Mouse (Mus musculus): Measurements from ENCODE around the gene Usmg5.
"Not testable (repeated sequence)": the region's sequence is repeated elsewhere in the genome, so short reads cannot be mapped to it uniquely, and the experiment has no call there.

Gene Usmg5

DNA sequence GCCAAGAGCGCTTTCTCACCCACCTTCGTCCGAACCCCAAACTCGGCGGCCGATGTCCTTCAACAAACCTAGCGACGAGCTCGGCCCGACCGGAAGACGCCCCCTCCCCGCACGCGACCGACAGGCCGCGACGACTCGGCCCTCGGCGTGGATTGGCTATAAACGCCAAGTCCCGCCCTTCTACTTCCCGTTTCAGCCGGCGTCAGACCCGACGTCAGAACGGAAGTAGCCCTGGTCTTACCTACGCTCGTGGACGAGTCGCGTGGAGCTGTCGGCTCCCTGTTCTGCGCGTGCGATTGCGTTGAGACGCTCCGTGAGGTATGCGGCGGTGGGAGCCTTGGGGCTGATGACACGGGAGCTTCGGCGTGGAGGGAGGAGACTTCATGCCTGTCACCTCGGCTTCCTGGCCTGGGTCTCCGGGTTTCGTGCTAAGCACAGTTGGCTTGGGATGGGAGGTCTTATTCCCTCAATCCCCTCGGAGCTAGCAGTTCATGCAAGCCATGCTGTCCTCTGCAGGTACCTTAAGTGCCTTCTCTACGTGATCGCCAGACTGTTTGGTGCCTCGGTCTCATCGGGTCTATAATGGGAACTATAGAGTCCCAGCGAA is at the start of gene Usmg5, which contains the start of gene Pdcd11:
Gene Usmg5, minus strand, starts transcription at position 98 of the 607 bp plus-strand sequence.
Gene Pdcd11, plus strand, starts transcription at position 219 of the 607 bp plus-strand sequence.
- DNase-seq (ENCODE audit: low spot score) = peak; percentile 94

DNA sequence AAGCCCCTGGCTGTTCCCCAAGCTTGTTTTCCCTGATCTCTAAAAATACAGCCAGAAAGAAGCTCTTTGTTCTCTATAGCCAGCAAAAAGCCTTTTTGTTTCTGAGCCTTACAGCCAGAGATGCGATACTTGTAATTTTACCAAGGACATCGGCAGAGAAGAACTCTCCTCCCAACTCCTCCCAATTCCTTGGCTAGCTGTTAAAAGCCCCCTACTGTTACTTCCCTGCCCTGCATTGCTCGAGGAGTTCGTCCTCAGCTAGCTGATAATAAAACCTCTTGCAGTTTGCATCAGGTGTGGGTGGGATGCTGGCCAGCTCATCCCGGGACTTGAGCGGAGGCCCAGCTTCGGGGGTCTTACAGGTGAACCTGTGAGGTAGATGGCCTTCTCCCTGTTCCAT is 49.2 kb upstream of the Usmg5 start:
- not testable (repeated sequence) for DNase-seq (ENCODE audit: low spot score)

DNA sequence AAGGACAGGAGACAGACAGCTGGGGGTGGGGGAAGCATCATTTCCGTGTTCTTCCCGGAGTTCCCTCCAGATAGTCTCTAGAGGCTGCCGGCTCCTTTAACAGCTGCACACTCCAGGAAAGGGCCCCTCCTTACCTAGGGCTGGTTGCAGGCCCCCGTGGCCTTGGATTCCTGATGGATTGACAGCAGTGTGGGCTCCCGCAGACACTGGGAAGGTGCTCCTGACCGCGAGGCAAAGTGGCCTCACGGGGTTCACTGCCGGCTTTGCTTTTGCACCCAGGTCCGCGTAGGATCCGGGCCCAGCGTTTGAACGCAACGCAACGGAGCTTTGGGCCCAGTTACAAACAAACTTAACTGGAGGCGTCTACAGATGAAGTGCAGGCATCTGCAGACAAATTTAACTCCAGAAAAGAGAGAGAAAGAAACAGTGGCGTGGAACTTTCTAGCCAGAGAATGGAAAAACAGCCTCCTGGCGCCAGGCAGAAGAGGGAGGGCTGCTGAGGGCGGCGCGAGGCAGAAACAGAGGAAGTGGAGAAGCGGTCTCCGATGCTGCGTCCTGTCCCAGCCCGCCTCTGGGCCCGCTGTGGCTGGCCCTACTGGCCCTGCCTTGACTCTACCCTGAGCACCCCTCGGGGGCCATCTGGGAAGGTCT is 47.4 kb upstream of the Usmg5 start, which contains the start of gene Calhm2:
Gene Calhm2, minus strand, starts transcription at position 524 of the 651 bp plus-strand sequence.
- peak; percentile 40 for DNase-seq (ENCODE audit: low spot score)

DNA sequence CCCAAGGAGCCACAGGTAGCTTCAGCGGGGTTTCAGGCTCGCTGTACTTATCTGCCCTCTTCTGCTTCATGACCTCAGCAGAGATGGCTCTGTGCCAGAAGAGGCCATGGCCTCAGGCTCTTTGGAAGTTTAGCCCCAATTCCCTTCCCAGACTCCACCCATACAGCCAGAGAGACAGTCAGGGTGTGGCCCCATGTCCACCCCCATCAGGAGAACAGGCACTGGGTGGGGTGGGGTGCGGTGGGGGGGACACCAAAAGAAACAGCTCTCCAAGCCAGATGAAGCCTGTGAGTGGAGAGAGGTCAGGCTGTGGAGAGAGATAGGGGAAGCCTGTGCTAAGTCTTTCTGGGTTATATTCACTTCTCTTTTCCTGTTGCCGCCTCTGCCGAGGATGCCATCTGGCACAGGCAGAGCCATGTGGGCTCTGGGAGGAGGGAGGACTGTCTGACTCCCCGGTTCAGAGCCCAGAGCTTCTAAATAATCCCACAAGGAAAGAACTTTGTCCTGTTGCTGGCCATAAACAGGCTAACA is 46.7 kb upstream of the Usmg5 start:
- peak; percentile 33 for DNase-seq (ENCODE audit: low spot score)

DNA sequence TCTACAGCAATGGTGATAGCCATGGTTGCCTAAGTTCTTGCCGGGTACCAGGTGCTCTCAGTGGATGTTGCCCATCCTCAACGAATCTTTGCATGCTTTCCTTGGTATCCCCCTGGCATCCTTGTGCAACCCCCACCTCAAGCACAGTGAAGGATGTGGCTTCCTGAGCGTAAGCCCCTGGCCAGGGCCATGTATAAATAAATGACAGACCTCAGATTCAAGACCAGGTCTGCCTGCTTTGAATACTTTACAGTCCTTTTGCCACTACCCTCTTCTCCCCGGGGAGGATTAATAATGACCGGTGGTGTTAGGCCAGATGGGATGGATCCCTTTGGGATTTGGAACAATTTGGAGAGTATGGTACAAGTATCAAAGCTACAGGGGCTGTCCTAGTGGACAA is 45.7 kb upstream of the Usmg5 start:
- no peak for DNase-seq (ENCODE audit: low spot score)

DNA sequence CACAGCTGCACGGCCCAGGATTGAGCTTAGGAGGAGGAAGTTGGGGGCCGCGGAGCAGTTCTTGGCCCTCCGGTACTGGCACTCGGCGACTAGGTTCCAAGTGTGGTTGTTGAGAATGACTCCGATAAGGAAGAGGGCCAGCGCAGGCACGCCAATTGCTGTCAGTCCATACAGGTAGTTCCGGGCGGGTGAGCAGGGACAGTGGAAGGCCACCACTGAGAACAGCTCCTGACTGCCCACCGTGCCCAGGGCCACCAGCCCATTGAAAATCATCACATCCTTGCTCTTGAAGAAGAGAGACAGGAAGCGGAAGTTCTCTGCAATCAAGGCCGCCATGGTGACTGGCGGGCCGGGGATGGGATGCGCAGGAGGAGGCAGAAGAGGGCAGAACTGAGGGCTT is 45.1 kb upstream of the Usmg5 start:
- no peak for DNase-seq (ENCODE audit: low spot score)

DNA sequence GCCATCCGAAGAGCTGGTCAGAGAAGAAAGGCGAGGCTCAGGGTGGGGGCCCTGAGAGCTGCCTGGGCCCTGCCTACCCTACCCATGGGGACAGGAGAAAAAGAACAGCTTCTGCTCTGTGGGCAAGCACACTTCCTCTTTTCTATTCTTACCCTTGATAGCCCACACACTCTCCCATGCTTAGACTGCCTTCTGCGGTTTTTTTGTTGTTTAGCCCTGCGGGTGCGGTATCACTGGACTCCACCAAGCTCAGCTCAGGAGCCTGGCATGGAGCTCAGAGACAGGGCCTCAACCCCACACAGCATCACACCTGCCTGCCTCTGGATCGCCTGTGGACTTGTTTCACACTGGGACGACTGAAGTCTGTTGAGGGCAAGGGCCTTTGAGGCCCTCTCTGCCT is 42.7 kb upstream of the Usmg5 start:
- no peak for DNase-seq (ENCODE audit: low spot score)

DNA sequence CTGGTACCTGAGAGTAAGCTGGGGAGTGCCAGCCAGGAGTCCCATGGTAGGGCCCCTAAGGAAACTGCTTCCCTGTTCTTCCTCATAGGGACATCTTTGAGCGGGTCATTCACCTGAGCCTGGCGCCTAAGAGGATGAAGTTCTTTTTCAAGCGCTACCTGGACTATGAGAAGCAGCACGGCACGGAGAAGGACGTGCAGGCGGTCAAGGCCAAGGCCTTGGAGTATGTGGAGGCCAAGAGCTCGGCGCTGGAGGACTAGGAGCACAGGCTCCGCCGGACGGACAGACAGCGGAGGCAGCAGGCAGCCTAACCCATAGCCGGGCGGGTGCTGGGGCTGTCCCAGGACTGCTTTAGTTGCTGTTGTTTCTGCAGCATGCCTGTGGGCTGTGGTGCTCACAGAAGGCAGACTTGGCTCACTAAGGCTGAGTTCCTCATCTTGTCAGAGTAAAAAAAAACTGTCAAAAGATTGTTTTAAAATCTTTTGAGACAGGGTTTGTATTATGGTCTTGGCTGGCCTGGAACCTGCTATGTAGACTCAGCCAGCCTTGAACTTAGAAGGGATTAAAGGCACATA is 40.2 kb upstream of the Usmg5 start:
- no peak for DNase-seq (ENCODE audit: low spot score)

DNA sequence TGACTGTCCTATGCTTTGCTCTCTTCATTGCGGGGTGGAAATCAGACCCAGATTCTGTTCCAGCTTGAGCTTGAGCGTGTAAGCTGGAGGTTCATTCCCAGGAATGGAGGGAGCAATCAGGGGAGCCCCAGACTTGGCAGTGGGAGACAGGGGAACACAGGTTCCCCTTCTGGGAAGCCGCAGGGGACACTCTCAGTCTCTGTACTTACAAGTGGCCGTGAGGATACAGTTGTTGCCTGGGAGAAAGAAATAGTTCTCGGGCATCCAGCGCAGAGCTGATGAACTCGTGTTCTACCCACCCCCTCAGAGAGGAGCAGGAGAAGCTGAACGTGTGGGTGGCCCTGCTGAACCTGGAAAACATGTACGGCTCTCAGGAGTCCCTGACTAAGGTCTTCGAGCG is 38.4 kb upstream of the Usmg5 start:
- DNase-seq (ENCODE audit: low spot score) = no peak

DNA sequence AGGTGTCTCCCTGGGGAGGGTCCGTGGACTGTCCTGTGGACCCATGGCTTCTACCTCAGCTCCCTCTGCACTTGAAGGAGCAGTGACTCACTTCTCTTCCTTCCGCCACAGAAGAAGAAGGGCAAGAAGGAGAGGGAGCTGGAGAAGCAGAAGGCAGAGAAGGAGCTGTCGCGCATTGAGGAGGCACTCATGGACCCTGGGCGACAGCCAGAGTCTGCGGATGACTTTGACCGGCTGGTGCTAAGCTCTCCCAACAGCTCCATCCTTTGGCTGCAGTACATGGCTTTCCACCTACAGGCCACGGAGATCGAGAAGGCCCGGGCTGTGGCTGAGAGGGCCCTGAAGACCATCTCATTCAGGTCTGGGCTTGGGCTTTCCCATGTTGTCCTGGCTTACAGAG is 37.7 kb upstream of the Usmg5 start:
- no peak for DNase-seq (ENCODE audit: low spot score)

DNA sequence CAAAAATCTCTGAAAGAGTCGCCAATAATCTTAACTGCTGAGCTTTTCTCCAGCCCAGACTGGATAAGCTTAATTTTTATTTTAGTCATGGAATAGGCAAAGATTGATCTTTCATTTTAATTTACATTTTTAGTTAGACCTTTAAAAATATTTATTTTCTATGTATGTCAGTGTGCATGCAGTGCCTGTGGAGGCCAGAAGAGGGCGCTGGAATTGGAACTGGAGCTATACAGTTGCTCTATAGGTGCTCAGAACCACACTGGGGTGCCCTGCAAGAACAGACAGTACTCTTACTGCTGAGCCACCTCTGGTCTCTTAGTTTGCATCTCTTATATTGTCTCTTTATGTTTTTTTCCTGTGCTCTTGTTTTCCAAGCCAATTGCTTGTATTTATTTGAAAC is 32.4 kb upstream of the Usmg5 start:
- no peak for DNase-seq (ENCODE audit: low spot score)

DNA sequence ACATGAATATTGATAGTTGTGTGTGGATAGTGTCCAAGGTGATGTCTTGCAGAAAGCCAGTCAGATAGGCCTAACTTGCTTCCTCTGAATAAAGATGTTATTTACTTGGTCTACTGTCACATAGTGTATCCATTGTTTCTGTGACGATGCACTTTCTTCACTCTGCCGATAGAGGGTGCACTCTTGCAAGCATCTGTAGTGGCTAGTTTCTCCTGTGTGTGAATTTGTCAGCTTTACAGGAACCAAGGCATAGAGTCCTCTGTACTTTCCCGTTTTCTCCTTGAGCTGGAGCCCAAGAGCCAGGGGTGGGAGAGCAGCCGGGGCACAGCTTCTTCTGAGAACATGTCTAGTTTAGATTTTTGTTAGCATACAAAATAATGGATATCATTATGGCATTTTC is 30.6 kb upstream of the Usmg5 start:
- no peak for DNase-seq (ENCODE audit: low spot score)

DNA sequence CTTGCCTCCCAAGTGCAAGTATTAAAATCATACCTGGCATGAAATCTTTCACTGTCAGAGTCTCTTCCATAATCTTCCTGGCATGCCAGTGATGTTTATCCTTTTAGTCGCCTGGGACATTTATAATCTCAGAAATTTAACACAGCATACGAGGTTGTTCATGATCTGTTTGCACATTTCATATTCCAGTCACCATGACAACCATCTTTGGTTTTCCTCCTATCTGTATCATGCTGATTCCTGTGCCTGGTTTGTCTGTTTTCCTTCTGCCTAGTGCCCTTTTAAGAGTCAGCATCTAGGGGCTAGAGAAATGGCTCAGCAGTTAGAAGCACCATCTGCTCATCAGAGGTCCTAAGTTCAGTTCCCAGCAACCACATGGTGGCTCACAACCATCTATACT is 28.2 kb upstream of the Usmg5 start:
- no peak for DNase-seq (ENCODE audit: low spot score)

DNA sequence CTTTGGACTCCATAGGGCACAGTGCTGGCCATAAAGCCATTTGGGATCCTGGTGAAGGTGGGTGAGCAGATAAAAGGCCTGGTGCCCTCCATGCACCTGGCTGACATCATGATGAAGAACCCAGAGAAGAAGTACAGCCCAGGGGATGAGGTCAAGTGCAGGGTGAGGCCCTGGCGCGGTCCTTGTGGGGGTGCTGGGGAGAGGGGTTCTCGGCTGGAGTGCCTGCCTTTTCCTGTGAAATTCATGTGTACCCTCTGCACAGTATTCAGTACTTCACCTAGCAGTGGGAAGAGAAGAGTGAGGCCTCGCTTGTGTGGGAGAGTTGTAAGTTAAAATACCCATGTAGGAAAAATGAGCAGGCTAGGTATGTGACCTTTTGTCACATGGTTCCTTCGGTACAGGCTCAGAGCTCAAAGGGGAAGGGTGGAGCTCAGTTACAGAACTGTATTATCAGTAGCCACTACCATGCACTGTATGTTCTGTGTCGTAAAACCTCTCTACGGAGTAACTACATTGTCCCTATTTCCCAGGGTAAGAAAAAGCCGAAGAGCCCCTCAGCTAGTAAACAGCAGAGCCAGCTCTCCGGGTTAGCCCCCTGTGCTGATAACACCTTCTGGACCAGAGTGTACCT is 14.3 kb upstream of the Usmg5 start:
- no peak for DNase-seq (ENCODE audit: low spot score)

DNA sequence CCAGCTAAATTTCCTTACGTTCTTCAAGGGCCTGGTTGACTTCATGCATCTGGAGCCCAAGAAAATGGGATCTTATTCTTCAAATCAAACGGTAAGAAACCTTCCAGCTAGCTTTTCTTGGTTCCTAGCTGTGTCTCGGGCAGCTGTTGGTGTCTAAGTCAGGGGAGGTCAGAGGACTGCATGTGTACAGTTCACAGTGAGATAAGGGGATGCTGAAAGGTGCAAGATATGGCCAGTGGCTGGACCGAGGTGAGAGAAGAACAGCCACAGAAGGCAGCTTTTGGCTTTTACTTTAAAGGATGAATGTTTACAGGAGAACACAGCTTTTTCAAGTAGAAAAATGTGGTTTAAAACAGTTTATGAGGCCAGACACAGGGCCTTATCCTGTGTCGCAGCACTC is 10.6 kb upstream of the Usmg5 start:
- no peak for DNase-seq (ENCODE audit: low spot score)

DNA sequence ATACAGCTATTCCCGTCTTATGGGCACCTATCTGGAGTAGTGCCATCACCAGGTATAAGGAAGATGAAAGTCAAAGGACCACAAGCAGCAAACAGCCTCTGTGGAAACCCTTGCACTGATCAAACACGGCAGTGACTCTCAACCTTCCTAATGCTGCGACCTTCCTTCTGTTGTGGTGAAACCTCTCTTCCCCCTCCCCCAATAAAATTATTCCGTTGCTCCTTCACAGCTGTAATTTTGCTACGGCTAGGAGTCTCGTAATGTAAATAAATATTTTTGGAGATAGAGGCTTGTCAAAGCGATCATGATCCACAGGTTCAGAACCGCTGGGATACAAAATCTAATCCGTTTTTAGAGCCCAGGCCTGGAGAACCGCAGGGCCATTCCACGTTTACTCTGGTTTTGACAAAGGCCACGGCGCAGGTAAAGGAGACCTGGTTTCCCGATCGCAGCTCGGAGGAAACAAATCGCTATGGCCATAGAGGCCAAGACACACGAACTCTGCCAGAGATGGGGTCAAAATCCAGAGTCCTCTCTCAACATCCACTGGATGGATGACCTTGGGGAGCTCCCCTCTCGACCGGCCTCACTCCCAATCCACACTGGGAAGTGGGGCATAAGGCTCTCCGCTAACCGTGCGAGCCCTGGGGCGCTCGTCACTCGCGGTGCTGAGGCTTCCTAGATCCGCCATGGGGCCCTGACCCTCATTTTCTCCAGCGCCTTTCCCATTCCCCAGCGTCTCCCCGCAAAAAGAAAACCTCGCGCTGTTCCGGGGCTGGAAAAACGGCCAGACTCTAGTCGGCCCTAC is 525 bp downstream of the Usmg5 start:
- no peak for DNase-seq (ENCODE audit: low spot score)

DNA sequence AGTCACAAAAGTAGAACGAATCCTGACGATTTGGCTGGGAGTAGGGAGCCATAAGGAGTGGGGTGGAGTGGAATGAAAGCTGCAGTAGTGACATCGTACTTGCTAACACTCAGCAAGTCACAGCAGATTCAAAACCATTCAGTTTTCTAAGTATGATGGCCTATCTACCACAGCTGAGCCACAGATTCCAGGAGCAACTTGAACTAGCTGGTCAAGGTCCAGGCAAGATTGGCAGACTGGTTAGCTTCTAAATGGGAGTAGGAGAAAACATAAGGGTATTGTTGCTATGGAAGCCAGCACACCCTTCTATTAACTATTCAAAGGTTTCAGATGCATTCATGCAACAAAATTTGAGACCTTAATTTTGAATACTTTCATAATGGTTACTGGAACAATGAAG is 2.2 kb downstream of the Usmg5 start:
- DNase-seq (ENCODE audit: low spot score) = no peak

DNA sequence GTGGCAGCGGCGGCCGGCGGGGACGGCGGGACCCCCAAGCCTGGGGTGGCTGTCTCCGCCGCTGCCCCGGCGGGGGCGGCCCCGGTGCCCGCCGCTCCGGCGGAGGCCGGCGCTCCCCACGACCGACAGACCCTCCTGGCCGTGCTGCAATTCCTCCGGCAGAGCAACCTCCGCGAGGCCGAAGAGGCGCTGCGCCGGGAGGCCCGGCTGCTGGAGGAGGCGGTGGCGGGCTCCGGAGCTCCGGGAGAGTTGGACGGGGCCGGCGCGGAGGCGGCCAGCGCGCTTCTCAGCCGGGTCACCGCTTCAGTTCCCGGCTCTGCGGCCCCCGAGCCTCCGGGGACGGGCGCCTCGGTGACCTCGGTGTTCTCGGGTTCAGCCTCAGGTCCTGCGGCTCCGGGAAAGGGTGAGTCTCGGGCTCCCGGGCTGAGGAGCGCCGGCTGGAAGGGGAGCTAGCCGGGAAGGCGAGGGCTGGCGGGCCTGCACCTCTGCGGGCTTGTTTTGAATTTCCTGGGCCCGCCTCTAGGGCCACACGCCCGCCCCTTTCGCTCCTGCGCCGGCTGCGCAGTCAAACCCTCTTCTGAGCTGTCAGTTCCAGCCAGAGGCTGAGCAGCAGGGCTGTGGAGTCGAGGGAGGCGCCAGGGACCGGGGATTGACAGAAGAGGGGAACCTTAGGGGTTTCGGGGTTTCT is 22.4 kb downstream of the Usmg5 start:
- peak; percentile 72 for DNase-seq (ENCODE audit: low spot score)

DNA sequence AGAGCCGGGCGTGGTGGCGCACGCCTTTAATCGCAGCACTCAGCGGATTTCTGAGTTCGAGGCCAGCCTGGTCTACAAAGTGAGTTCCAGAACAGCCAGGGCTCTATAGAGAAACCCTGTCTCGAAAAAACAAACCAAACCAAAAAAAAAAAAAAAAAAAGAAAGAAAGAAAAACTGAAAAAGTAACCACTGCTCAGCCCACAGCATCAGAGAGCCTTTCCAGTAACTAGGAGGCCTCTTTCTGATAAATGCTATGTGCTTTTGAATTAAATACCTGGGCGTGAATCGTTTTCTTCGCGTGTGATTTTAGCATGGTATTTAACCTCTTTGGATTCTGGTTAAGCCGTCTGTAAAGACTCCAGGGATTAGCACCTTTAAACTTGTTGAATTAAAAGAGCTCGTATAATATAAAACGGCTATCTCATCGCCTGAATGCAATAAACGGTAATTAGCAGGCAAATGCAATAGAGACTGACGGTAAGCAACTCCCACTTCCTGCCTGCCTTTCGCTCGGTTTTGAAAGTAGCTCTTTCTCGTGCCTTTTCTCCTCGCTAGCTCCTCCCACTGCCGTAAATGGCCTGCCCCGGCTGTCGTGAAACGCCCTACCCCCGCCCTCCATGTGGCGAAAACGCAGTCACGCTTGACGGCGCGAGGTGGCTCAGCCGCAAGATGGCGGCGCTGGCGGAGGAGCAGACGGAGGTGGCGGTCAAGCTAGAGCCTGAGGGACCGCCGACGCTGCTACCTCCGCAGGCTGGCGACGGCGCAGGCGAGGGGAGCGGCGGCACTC is 23.2 kb downstream of the Usmg5 start, which contains the start of gene Taf5:
Gene Taf5, plus strand, starts transcription at position 651 of the 787 bp plus-strand sequence.
- DNase-seq (ENCODE audit: low spot score) = peak; percentile 95

DNA sequence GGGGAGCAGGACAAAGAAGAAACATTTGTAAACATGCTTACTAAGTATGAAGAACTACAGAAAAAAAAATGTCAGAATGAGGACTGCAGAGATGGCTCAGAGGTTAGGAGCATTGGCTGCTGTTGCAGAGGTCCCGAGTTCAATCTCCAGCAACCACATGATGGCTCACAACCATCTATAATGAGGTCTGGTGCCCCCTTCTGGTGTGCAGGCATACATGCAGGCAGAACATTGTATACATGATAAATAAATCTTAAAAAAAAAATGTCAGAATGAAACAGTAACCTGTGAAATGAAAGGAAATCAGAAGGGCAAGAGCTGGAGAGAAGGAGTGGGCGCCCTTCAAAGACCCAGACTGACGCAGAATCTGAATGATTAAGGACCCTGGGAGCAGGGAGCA is 24.6 kb downstream of the Usmg5 start:
- no peak for DNase-seq (ENCODE audit: low spot score)

Data from urinary bladder, postnatal 25 days (tissue).